Mouse (Mus musculus) kidney, adult 2 months (tissue): Measurements from ENCODE around the gene Psmc3ip.

Experiments
- CTCF ChIP-seq: fragments of 200-500 bp; conservative IDR thresholded peaks from 2 replicates; pipeline ENCODE4 v1.5.1; 2011; ENCODE audit warnings: low read depth, mild to moderate bottlenecking, control low read depth, low read length, moderate library complexity, mixed read lengths; ENCODE audit not compliant: insufficient read depth, insufficient read length
- POLR2A ChIP-seq: fragments of 200-500 bp; IDR thresholded peaks from one replicate; pipeline ENCODE4 v1.6.1; 2011; ENCODE audit warnings: low read depth, low read length, control low read depth

GRCm38 (mm10) chr11:101064462-101064861 lies 30.8 kb downstream of the Psmc3ip start:
- TF ChIP-seq CTCF (no peak), POLR2A (no peak)
